Mouse (Mus musculus): ENCODE data around the gene Emc6.

Gene Emc6

GRCm38 (mm10) chr11:73176608-73177508 lies at the start of gene Emc6, which contains the start of gene Tax1bp3:
Gene Emc6, minus strand, starts transcription at chr11:73177037.
Gene Tax1bp3, plus strand, starts transcription at chr11:73177083.
- in situ Hi-C loops (cut with MboI, MseI), result no loop called here

- in situ Hi-C loops (cut with MboI, MseI), result no loop called here
Observed at GRCm38 (mm10) chr11:73225856-73226255, 49.0 kb upstream of the Emc6 start.

GRCm38 (mm10) chr11:73223966-73224365 lies 47.1 kb upstream of the Emc6 start:
- in situ Hi-C loops (cut with MboI, MseI), result no loop called here

GRCm38 (mm10) chr11:73222846-73223245 lies 46.0 kb upstream of the Emc6 start:
- in situ Hi-C loops (cut with MboI, MseI), result no loop called here

- in situ Hi-C loops (cut with MboI, MseI), result no loop called here
Observed at GRCm38 (mm10) chr11:73220651-73221050, 43.8 kb upstream of the Emc6 start.

- in situ Hi-C loops (cut with MboI, MseI), result no loop called here
Observed at GRCm38 (mm10) chr11:73219671-73220070, 42.8 kb upstream of the Emc6 start.

GRCm38 (mm10) chr11:73213956-73214355 lies 37.1 kb upstream of the Emc6 start:
- in situ Hi-C loops (cut with MboI, MseI), result no loop called here

- in situ Hi-C loops (cut with MboI, MseI), result no loop called here
Observed at GRCm38 (mm10) chr11:73207621-73208020, 30.8 kb upstream of the Emc6 start.

GRCm38 (mm10) chr11:73205194-73205593 lies 28.4 kb upstream of the Emc6 start:
- in situ Hi-C loops (cut with MboI, MseI), result no loop called here

- in situ Hi-C loops (cut with MboI, MseI), result no loop called here
Observed at GRCm38 (mm10) chr11:73203895-73204294, 27.1 kb upstream of the Emc6 start.

- in situ Hi-C loops (cut with MboI, MseI), result no loop called here
Observed at GRCm38 (mm10) chr11:73201597-73201996, 24.8 kb upstream of the Emc6 start.

- in situ Hi-C loops (cut with MboI, MseI), result no loop called here
Observed at GRCm38 (mm10) chr11:73201021-73201420, 24.2 kb upstream of the Emc6 start.

- in situ Hi-C loops (cut with MboI, MseI), result no loop called here
Observed at GRCm38 (mm10) chr11:73199879-73200278, 23.0 kb upstream of the Emc6 start.

- in situ Hi-C loops (cut with MboI, MseI), result no loop called here
Observed at GRCm38 (mm10) chr11:73199230-73199712, 22.4 kb upstream of the Emc6 start, which contains the start of gene Shpk. Gene Shpk, plus strand, starts transcription at chr11:73199460.

- in situ Hi-C loops (cut with MboI, MseI), result no loop called here
Observed at GRCm38 (mm10) chr11:73198603-73199229, 21.9 kb upstream of the Emc6 start, which contains the start of gene Ctns. Gene Ctns, minus strand, starts transcription at chr11:73199042.

GRCm38 (mm10) chr11:73198190-73198589 lies 21.4 kb upstream of the Emc6 start:
- in situ Hi-C loops (cut with MboI, MseI), result no loop called here

- in situ Hi-C loops (cut with MboI, MseI), result no loop called here
Observed at GRCm38 (mm10) chr11:73194444-73194843, 17.6 kb upstream of the Emc6 start.

- in situ Hi-C loops (cut with MboI, MseI), result no loop called here
Observed at GRCm38 (mm10) chr11:73193047-73193446, 16.2 kb upstream of the Emc6 start.

GRCm38 (mm10) chr11:73187231-73187630 lies 10.4 kb upstream of the Emc6 start:
- in situ Hi-C loops (cut with MboI, MseI), result no loop called here

GRCm38 (mm10) chr11:73185872-73186615 lies 9.2 kb upstream of the Emc6 start:
- in situ Hi-C loops (cut with MboI, MseI), result no loop called here

GRCm38 (mm10) chr11:73177895-73178294 lies 1.1 kb upstream of the Emc6 start:
- in situ Hi-C loops (cut with MboI, MseI), result no loop called here

- in situ Hi-C loops (cut with MboI, MseI), result no loop called here
Observed at GRCm38 (mm10) chr11:73177509-73177875, 655 bp upstream of the Emc6 start.
